ENCODE assay signal across 16 mouse cellular contexts in genomic region chr8:95875270-95875669, GRCm38 (mm10).
"Had no signal": no experiment of that assay in that cellular context is flagged by ENCODE, and none has a peak within 500 bp of the region (broad histone marks: within the 10 kb centered on the region; RNA-seq: fewer than 3 reads in every experiment).

No protein-coding gene starts in this region.

- H3K27ac ChIP-seq: layer of hippocampus, adult 2 months; limb, embryonic 12.5 days; liver, embryonic 15.5 days; neural tube, embryonic 15.5 days had no signal

- ATAC-seq: lung, postnatal 0 days had no signal

- H3K4me3 ChIP-seq: layer of hippocampus, adult 2 months; limb, embryonic 12.5 days; liver, embryonic 15.5 days; myocyte; neural tube, embryonic 15.5 days had no signal

- H3K9ac ChIP-seq: limb, embryonic 12.5 days; liver, embryonic 15.5 days; neural tube, embryonic 15.5 days had no signal

- H3K4me2 ChIP-seq: limb, embryonic 12.5 days; liver, embryonic 15.5 days; neural tube, embryonic 15.5 days had no signal

- DNase-seq: kidney, postnatal 10 days; kidney, postnatal 4 days; liver; lung, adult 2 months; lung, postnatal 36 days; midbrain, embryonic 14.5 days; retina, postnatal 1 day; right cerebral cortex, postnatal 4 days; spleen, adult 18-20 months; thymus, postnatal 36 days had no signal

- H3K9me3 ChIP-seq: limb, embryonic 12.5 days; liver, embryonic 15.5 days; neural tube, embryonic 15.5 days had no signal

- H3K27me3 ChIP-seq: limb, embryonic 12.5 days; liver, embryonic 15.5 days; neural tube, embryonic 15.5 days had no signal
